Mouse (Mus musculus) R1 (cell line): Measurements from ENCODE around the gene Ifit3b.
"Not testable (repeated sequence)": the region's sequence is repeated elsewhere in the genome, so short reads cannot be mapped to it uniquely, and the experiment has no call there.

ENCODE experiments used
- DNase-seq: peaks from one replicate; pipeline ENCODE4 v3.0.0-alpha.2; 2018; ENCODE audit warnings: low read depth, low spot score

Gene Ifit3b

DNA sequence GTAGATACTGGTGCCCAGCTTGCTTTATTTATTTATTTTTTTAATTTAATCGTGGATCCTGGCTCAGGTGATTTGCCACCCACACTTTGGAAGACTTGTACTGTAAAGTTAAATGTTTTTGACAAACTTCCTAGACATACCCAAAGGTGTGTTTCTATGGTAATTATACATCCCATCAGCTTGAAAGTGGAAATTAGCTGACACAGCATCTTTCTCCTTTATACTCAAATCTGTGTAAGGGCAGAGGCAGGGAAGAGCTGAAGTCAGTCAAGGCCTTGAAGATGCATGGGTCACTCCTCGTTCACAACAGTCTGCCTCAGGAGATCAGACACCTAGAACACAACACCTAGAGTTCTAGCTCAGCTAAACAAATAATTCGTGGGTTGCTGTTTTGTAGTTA lies 2.3 kb downstream of the Ifit3b start:
- not testable (repeated sequence) for DNase-seq

DNA sequence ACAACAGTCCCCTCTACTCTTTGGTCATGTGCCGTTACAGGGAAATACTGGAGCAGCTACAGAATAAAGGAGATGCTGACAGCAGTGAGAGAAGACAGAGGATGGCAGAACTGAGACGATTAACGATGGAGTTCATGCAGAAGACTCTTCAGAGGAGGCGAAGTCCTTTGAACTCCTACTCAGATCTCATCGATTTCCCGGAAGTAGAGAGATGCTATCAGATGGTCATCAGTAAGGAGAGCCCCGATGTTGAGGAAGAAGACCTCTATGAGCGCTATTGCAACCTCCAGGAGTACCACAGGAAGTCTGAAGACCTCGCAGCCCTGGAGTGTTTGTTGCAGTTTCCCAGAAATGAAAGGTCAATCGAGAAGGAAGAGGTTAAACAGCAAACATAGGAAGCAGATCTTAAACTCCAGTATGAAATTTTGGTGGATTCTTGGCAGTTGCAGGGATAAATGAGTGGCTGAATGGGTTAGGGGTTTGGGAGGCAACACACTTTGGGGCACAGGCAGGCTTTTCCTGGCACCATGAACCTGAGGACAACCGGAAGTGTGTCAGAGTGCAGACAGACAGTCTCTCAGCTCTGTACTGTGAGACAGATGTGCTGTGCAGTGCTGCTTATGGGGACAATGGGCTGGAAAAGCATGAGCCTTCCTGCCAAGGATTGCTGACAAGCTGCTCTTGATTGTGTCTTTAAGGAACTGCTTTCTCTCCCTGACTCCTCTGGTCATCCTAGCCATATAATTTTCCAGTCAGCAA lies 4.7 kb downstream of the Ifit3b start:
- not testable (repeated sequence) for DNase-seq

DNA sequence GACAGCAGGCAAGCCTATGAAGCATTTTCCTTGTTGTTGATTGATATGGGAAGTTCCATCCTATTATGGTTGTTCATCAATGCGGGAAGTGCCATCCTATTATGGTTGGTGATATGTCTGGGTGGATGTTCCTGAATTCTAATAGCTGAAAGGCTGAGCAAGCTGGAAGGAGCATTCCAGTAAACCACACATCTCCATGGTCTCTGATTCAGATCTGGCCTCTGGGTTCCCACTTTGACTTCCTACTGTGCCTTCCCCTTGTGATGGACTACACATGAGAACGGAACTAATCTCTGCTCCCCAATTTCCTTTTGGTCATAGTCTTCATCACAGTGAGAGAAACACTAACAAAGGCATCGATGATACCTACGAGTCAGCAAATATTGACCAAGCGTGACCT lies 13.1 kb downstream of the Ifit3b start:
- no peak for DNase-seq

DNA sequence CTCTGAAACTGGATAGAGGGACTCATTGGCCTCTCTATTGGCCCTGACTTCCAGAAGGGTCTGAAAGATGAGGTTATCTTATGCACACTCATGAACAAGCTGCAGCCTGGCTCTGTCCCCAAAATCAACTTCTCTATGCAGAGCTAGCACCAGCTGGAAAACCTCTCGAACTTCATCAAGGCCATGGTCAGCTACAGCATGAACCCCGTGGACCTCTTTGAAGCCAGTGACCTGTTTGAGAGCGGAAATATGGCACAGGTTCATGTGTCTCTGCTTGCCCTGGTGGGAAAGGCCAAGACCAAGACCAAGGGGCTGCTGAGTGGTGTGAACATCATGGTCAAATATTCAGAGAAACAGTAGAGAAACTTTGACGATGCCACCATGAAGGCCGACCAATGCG lies 16.0 kb downstream of the Ifit3b start:
- no peak for DNase-seq

DNA sequence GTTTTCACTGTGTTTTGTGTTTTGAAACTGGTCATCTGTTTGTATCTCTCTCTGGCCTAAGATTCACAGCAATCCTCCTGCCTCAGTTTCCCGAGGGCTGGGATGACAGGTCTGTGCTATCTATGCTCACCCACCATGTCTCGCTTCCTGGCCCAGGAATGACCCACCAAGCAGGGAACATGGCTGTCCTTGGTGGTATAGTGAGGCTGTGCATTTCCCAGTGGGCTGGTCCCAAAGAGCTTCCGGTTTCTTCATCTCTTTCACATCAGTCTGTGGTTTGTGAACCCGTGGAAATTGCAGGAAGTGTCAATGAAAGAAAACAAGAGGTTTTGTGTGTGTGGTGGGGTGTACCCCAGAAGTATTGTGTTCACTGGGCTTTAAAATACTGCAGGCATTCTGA lies 16.9 kb downstream of the Ifit3b start:
- DNase-seq, result no peak

DNA sequence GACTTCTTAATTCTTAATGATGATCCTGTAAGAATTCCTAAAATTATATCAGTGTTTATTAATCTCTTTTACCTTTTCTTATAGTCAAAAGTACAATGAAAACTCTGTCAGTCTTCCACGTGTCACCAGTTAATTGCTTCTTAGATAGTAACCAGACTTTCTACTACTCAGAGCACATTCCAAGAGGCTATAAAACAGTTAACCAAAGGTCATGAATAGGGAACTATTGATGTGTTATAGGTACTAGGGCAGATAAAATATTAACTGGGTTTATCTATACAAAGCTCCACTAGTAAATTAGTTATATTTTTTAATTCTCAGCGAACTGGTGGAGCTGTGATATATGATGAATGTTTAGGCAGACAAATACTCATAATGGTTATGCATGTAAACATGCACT lies 19.7 kb downstream of the Ifit3b start:
- DNase-seq, result no peak

DNA sequence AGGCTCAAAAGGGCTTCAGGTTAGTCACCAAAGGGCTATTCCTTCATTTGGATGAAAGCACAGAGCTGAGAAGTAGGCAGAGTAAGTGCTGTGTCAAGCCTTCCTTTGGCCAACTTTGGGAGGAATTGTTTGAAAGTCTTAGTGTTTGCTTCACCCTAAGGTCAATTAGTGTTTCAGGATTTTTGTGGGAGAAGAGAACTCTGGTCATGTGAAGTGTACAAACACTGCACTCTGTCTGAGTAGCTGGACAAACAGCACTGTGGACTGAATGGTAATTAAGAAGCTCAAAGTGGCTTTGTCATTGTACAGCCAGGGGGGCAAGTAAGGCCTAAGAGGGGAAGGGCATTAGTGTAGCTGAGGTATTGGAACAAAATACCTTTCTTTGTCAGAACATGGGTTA lies 23.7 kb downstream of the Ifit3b start:
- DNase-seq, result no peak

DNA sequence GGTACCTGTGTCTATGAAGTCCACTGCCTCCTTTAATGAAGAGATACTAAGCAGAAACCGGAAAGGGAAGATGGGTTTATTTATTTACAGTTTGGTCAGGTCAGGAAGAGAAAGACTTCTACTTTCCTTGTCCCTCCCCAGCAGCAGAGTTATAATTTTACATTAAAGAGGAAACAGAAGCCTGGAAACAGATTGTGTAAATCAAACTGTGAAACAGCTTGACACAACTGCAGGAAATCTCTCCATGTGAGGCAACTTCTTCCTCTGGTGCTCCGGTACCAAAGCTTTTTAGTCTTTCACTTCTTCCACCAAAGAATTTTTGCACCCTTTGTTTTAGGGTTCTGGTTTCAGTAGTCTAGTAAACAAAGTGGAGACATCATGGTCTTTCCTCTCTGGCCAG lies 25.7 kb downstream of the Ifit3b start:
- no peak for DNase-seq

DNA sequence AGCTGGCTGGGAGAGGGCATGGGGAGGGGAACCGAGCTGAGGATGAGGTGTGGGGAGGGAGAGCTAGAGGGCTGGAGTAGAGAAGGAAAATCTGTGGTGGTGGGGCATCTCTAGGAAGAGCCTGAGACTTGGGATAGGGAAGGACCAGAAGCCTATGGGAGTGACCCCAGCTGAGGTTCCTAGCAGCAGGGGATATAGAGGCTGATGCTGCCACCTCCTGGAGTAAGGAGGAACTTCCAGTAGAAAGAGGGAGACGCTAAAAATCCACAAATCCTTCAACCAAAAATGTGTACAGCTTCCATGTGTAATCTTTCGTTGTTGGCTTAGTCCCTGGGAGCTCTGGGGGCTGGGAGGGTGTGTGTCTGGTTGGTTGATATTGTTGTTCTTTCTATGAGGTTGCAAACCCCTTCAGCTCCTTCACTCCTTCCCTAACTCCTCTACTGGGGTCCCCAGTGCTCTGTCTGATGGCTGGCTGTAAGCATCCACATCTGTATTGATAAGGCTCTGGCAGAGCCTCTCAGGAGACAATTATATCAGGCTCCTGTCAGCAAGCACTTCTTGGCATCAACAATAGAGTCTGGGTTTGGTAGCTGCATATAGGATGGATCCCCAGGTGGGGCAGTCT lies 29.3 kb downstream of the Ifit3b start:
- peak; percentile 61 for DNase-seq

DNA sequence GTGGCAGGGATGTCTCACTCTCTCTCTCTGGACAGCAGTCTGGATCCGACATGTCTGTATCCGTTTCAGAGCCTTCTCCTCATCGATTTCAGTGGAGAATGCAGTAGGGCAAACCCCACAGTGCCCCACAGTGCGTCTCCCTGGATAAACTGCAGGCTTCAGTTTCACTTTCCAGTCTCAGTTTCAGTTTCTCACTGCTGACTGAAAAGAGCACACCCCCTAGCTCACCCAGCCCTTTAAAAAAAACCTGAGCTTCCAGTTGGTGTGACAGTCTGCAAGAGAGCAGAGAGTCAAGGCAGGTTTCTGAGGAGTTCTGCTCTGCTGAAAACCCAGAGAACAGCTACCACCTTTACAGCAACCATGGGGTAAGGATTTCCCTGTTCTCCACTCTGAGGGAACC lies 32.9 kb downstream of the Ifit3b start, which contains the start of the genes Ifit1bl2 and Ifit1:
Gene Ifit1bl2, minus strand, starts transcription at position 121 of the 400 bp plus-strand sequence.
Gene Ifit1, plus strand, starts transcription at position 249 of the 400 bp plus-strand sequence.
- DNase-seq, result no peak

DNA sequence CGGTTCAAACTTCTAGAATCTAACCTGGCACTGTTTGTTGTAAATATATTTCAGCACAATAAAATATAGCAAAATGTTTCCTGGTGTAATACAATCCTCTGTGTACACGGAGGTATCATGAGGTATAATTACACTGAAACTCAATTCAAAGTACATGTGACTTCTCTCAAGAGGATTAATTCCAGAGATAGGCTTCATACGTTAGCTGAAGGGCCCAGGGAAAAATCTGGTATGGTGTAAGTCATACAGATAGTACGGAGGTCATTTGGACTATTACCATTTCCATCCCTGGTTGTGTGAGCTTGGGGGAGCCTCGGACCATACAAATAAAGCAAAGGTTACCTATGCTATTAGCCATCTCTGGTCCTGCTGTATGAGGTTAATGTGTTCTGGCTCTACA lies 34.8 kb downstream of the Ifit3b start:
- DNase-seq, result no peak

DNA sequence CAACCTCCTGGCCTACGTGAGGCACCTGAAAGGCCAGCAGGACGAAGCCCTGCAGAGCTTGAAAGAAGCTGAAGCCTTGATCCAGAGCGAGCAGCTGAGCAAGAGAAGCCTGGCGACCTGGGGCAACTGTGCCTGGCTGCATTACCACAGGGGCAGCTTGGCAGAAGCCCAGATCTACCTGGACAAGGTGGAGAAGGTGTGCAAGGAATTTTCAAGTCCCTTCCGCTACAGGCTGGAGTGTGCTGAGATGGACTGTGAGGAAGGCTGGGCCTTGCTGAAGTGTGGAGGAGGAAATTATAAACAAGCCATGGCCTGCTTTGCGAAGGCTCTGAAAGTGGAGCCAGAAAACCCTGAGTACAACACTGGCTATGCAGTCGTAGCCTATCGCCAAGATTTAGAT lies 39.9 kb downstream of the Ifit3b start:
- not testable (repeated sequence) for DNase-seq

DNA sequence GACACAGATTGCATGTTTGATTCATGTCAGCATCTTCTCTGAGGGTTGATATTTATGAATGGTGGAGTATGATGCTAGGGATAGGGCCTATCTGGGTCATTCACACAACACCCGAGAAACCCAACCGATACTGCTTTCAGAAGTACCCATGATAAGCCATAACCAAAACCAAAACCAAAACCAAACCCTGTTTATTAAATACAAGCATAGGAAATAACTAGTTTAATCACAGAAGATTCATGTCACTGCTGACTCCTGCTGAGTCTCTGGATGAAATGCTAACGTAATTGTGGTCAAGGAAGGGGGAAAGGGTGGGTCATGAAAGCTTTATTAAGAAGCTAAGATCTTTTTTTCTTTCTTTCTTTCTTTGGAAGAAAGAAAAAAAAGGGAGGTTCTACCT lies 42.5 kb downstream of the Ifit3b start:
- no peak for DNase-seq

DNA sequence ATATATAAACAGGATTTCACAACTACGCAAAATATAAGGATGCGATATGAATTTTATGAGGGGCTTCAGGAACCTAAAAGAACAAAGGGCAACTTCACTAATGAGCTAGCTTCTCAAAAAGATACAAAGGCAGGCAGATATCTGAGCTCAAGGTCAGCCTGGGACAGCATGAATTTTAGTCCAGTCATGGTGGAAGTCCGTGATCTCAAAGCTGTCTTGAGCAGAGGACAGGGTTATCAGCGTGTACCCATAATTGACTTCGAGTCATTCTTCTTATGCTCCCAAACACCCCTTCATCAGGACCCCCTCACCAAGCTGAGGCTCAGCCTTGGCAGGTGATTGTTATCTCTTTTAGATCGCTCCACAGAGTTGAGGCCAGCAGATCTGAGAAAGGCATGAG lies 43.2 kb downstream of the Ifit3b start:
- DNase-seq, result no peak

DNA sequence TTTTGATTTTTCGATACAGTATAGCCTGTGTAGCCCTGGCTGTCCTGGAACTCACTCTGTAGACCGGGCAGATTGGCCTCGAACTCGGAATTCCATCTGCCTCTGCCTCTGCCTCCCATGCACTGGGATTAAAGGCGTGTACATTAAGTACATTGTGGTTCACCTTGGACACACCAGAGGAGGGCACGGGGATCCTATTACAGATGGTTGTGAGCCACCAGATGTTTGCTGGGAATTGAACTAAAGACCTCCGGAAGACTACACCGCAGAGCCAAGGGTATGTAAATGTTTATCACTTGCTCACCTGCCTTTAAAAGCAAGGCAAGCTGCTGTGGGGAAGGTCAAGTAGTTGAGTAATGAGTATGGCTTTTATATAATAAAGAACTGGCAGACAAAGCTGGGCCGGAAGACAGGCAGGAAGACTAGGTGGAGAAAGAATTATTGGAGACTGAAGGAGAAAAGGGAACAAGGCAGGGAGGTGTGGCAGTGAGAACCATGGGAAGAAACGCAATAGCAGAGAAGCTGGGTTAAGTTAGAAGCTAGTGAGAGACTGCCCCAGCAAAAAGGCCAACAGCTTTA lies 47.5 kb downstream of the Ifit3b start:
- peak; percentile 98 for DNase-seq

DNA sequence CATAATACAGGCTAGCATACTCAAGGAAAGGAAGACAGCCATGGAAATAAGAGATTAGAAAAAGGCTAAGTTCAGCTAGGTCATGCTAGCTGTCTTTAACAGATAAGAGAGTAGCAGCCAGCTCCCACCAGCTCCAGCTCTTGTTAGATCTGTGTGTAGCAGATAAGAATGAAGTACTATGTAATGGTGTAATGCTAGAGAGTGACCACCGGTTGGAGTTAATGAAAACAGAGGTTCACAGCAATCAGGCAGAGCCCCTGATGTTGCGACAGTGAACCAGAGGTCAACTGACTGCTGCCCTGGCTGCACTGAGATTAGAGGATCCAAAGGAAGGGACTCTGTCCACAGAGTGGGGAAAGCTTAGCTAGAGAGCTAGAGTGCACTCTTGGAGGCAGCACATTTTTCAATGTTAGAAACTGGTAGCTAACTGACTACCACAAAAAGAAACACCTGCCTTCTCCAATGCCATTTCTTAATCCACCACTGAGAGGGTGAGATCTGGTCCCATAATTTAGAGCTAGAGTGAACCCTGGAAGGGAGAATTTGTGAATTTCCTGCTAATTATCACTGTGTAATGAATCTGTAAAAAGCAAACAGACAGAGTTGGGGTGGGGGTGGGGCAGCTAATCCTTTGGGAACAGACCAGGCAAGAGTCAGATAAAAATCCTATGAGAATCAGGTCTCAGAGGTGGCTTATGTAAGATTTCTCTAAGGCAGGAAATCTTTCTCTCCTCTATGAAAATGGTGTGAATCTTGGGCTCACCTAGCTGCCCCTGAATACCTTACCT lies 48.9 kb downstream of the Ifit3b start:
- peak; percentile 50 for DNase-seq

DNA sequence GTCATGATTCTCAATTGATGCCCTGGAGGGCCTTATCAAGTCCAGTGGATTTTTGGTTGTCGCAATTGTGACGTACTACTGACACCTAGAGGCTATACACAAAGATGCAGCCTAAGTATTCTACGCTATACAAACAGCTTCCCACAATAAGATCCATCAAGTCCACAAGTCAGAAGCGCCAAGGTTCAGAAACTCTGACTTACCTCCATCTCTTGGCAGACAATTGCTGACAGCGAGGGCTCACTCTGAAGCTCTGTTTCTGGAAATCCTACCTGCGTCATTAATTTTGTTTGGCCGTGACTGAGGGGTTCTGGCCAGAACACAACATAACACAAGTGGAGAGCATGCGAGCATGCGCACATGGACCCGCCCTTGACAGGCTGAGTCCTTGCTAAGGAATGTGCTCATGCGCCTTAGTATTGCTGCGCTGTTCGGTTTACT lies 54.3 kb downstream of the Ifit3b start:
- peak; percentile 92 for DNase-seq

DNA sequence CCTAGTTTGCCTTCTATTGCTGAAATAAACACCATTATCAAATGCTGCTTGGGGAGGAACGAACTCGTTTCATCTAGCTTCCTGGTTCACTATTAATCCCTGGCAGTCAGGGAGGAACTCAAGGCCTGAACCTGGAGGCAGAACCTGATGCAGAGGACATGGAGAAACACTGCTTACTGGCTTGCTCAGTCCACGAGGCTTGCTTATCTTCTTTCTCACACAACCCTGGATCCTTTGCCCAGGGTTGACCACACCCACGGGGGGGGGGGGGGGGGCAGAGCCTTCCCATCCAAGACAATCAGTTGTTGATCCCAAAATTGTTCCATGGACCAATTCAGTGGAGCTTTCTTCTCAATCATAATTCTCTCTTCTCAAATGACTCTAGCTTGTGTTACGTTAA lies 55.0 kb downstream of the Ifit3b start:
- no peak for DNase-seq
